11 mouse cellular contexts compared by ENCODE assay signal in genomic region chr15:84183967-84184366, GRCm38 (mm10). TPM values are rescaled to one million over a fixed set of nuclear protein-coding genes. Genes with fewer than 3 reads are reported as not detected.
DNase-seq lines count a peak whose midpoint lies in the region; ATAC-seq and TF ChIP-seq lines count a peak whose summit lies in the region.
"Had no signal": no experiment of that assay in that cellular context is flagged by ENCODE, and none has a peak within 500 bp of the region (broad histone marks: within the 10 kb centered on the region; RNA-seq: fewer than 3 reads in every experiment).

No protein-coding gene starts in this region.

- H3K4me3 ChIP-seq in embryonic facial prominence, embryonic 14.5 days (ENCODE audit: low read depth, low read length): no peak overlapping the region
- H3K4me3 ChIP-seq in midbrain, postnatal 0 days (ENCODE audit: low read depth, low read length): no peak overlapping the region
- H3K4me3 ChIP-seq: heart, embryonic 13.5 days; limb, embryonic 13.5 days; neural tube, embryonic 12.5 days had no signal

- no peak overlapping the region for H3K9ac ChIP-seq in embryonic facial prominence, embryonic 14.5 days (ENCODE audit: low read depth, low read length)
- no peak overlapping the region for H3K9ac ChIP-seq in midbrain, postnatal 0 days (replicated peaks; ENCODE audit: low read length, poor library complexity, severe bottlenecking)
- H3K9ac ChIP-seq: heart, embryonic 13.5 days; limb, embryonic 13.5 days; neural tube, embryonic 12.5 days had no signal

- peaks cover 11% of the 10 kb centered on the region; the same call in 1 of the 2 replicates for H3K4me1 ChIP-seq in embryonic facial prominence, embryonic 14.5 days (ENCODE audit: control insufficient read depth, insufficient read depth, low read length)
- no peaks in the 10 kb centered on the region for H3K4me1 ChIP-seq in midbrain, postnatal 0 days (ENCODE audit: insufficient read depth, low read length)

- no peaks in the 10 kb centered on the region for H3K9me3 ChIP-seq in embryonic facial prominence, embryonic 14.5 days (ENCODE audit: control insufficient read depth, low read length)
- H3K9me3 ChIP-seq in midbrain, postnatal 0 days (ENCODE audit: low read length): no peaks in the 10 kb centered on the region
- H3K9me3 ChIP-seq: heart, embryonic 13.5 days; limb, embryonic 13.5 days; neural tube, embryonic 12.5 days had no signal

- WGBS in embryonic facial prominence, embryonic 14.5 days: 8% methylated on average over 1 of the region's 1 CpGs
- 20% methylated on average over 1 of the region's 1 CpGs for WGBS in midbrain, postnatal 0 days

- no peak overlapping the region for H3K4me2 ChIP-seq in embryonic facial prominence, embryonic 14.5 days (ENCODE audit: low read depth, low read length)
- H3K4me2 ChIP-seq in midbrain, postnatal 0 days (ENCODE audit: low read depth, low read length, poor library complexity, severe bottlenecking): no peak overlapping the region
- H3K4me2 ChIP-seq: heart, embryonic 13.5 days; neural tube, embryonic 12.5 days had no signal

- DNase-seq in embryo, embryonic 10 days (ENCODE audit: low spot score): peak; percentile 6
- no peak for DNase-seq in embryo, embryonic 10.5 days (ENCODE audit: low spot score)
- peak; percentile 29 for DNase-seq in lung, postnatal 10 days
- no peak for DNase-seq in lung, postnatal 14 days
- DNase-seq in embryonic facial prominence, embryonic 14.5 days (ENCODE audit: low spot score): peak; percentile 45
- no peak for DNase-seq in cerebellum, adult 11 months
- DNase-seq in midbrain, postnatal 0 days (ENCODE audit: low spot score): no peak

- 0 out of 2 replicates have a peak, but pooled peaks have one; percentile 14 for ATAC-seq in embryonic facial prominence, embryonic 14.5 days (ENCODE audit: low read depth)
- ATAC-seq in megakaryocyte-erythroid progenitor cell, adult 5-6 weeks (replicated peaks; ENCODE audit: low FRiP score, low TSS enrichment, poor library complexity, severe bottlenecking): 0 out of 2 replicates have a peak, but pooled peaks have one; percentile 15
- ATAC-seq in midbrain, postnatal 0 days (ENCODE audit: low FRiP score): no peak

- TF ChIP-seq CTCF in midbrain, postnatal 0 days (IDR thresholded peaks at IDR 0.05): no peak

- no peaks in the 10 kb centered on the region for H3K36me3 ChIP-seq in embryonic facial prominence, embryonic 14.5 days (ENCODE audit: control insufficient read depth, insufficient read depth, low read length)
- peaks cover 10% of the 10 kb centered on the region; the same call in 1 of the 2 replicates for H3K36me3 ChIP-seq in midbrain, postnatal 0 days (ENCODE audit: insufficient read depth, low read length)
- H3K36me3 ChIP-seq: heart, embryonic 13.5 days; limb, embryonic 13.5 days; neural tube, embryonic 12.5 days had no signal

- no peak overlapping the region for H3K27ac ChIP-seq in embryonic facial prominence, embryonic 14.5 days (replicated peaks; ENCODE audit: low read depth, low read length)
- no peak overlapping the region for H3K27ac ChIP-seq in midbrain, postnatal 0 days (ENCODE audit: low read depth, low read length)
- H3K27ac ChIP-seq: heart, embryonic 13.5 days; limb, embryonic 13.5 days; neural tube, embryonic 12.5 days had no signal

- no peaks in the 10 kb centered on the region for H3K27me3 ChIP-seq in embryonic facial prominence, embryonic 14.5 days (replicated peaks; ENCODE audit: control insufficient read depth, insufficient read depth, low read length)
- no peaks in the 10 kb centered on the region for H3K27me3 ChIP-seq in midbrain, postnatal 0 days (ENCODE audit: insufficient read depth, low read length)
- H3K27me3 ChIP-seq: neural tube, embryonic 12.5 days had no signal

RNA-seq across cellular contexts. Expression of gene Samm50, which starts 8.1 kb away (rescaled TPM):
- polyA plus RNA-seq in embryonic facial prominence, embryonic 14.5 days (2014; fragmentation: Nextera tagmentation; extraction: Ambion mirVana): 71.1 and 74.0 TPM in 2 replicates
- total RNA-seq in megakaryocyte-erythroid progenitor cell, adult 5-6 weeks (2014; fragmentation: Nextera tagmentation): 69.2 and 88.5 TPM in 2 replicates
- total RNA-seq in megakaryocyte-erythroid progenitor cell, adult 5-6 weeks (2017): 46.4 and 53.9 TPM in 2 replicates
- 38.9 and 39.7 TPM in 2 replicates for total RNA-seq in midbrain, postnatal 0 days (2014; rRNA removed)
- polyA plus RNA-seq in midbrain, postnatal 0 days (2015; fragmentation: Nextera tagmentation; extraction: Ambion mirVana): 88.1 and 90.9 TPM in 2 replicates

RNA-seq across cellular contexts. Expression of gene Pnpla3, which starts 16.3 kb away (rescaled TPM):
- polyA plus RNA-seq in embryonic facial prominence, embryonic 14.5 days (2014; fragmentation: Nextera tagmentation; extraction: Ambion mirVana): 0.89 and 1.1 TPM in 2 replicates
- not detected in 2 replicates for total RNA-seq in megakaryocyte-erythroid progenitor cell, adult 5-6 weeks (2014; fragmentation: Nextera tagmentation)
- total RNA-seq in megakaryocyte-erythroid progenitor cell, adult 5-6 weeks (2017): not detected in 2 replicates
- total RNA-seq in midbrain, postnatal 0 days (2014; rRNA removed): 6.9 and 7.3 TPM in 2 replicates
- 5.1 and 5.4 TPM in 2 replicates for polyA plus RNA-seq in midbrain, postnatal 0 days (2015; fragmentation: Nextera tagmentation; extraction: Ambion mirVana)

RNA-seq across cellular contexts. Expression of gene Parvb, which starts 47.9 kb away (rescaled TPM):
- polyA plus RNA-seq in embryonic facial prominence, embryonic 14.5 days (2014; fragmentation: Nextera tagmentation; extraction: Ambion mirVana): 5.0 and 7.8 TPM in 2 replicates
- 28.9 and 29.8 TPM in 2 replicates for total RNA-seq in megakaryocyte-erythroid progenitor cell, adult 5-6 weeks (2014; fragmentation: Nextera tagmentation)
- total RNA-seq in megakaryocyte-erythroid progenitor cell, adult 5-6 weeks (2017): 2.1 and 3.2 TPM in 2 replicates
- 9.6 and 14.0 TPM in 2 replicates for total RNA-seq in midbrain, postnatal 0 days (2014; rRNA removed)
- 4.3 and 5.8 TPM in 2 replicates for polyA plus RNA-seq in midbrain, postnatal 0 days (2015; fragmentation: Nextera tagmentation; extraction: Ambion mirVana)

Comparison
In these comparisons a context has a peak if more than half of its experiments do, and no peak if none do; other contexts are left out.
1. DNase-seq: peak in embryo, embryonic 10 days (single experiment), lung, postnatal 10 days (single experiment) and embryonic facial prominence, embryonic 14.5 days (single experiment); none in embryo, embryonic 10.5 days (single experiment), lung, postnatal 14 days (single experiment), cerebellum, adult 11 months (single experiment) and midbrain, postnatal 0 days (single experiment).